Mouse (Mus musculus) kidney, adult 2 months (tissue): Measurements from ENCODE around the gene Angptl2.
"Not testable (repeated sequence)": the region's sequence is repeated elsewhere in the genome, so short reads cannot be mapped to it uniquely, and the experiment has no call there.

Source experiments
- CTCF ChIP-seq: fragments of 200-500 bp; conservative IDR thresholded peaks from 2 replicates; pipeline ENCODE4 v1.5.1; 2011; ENCODE audit warnings: low read depth, mild to moderate bottlenecking, control low read depth, low read length, moderate library complexity, mixed read lengths; ENCODE audit not compliant: insufficient read depth, insufficient read length
- POLR2A ChIP-seq: fragments of 200-500 bp; IDR thresholded peaks from one replicate; pipeline ENCODE4 v1.6.1; 2011; ENCODE audit warnings: low read depth, low read length, control low read depth

DNA sequence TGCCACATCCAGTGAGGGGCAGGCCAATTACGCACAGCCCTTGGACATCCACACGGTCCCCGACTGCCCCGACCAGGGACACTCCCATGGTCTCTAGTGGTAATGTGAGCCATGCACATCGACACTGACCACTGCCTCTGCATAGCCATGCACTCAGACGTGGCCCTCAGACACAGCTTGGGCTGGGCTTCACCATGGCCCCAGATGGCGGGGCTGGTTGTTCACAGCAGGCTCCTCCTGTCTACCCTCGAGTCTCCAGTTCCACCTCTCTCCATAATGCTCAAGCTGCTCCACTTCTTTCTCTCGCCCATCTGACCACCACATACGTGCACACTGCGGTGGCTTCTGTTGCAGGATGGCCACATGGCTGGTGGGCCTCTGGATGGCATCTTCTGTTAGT, 4.6 kb upstream of the Angptl2 start:
- TF ChIP-seq CTCF, POLR2A: not testable (repeated sequence)
